In genomic region chr15:77226831-77227354, GRCm38 (mm10) we compare ENCODE assay signal across 15 mouse cellular contexts.
DNase-seq lines count a peak whose midpoint lies in the region; ATAC-seq and TF ChIP-seq lines count a peak whose summit lies in the region.
"Had no signal": no experiment of that assay in that cellular context is flagged by ENCODE, and none has a peak within 500 bp of the region (broad histone marks: within the 10 kb centered on the region; RNA-seq: fewer than 3 reads in every experiment).

No protein-coding gene starts in this region.

- no peak overlapping the region for H3K4me3 ChIP-seq in forebrain, embryonic 10.5 days
- H3K4me3 ChIP-seq in forebrain, embryonic 12.5 days (replicated peaks): no peak overlapping the region
- H3K4me3 ChIP-seq in hindbrain, embryonic 10.5 days: no peak overlapping the region
- no peak overlapping the region for H3K4me3 ChIP-seq in hindbrain, embryonic 11.5 days (ENCODE audit: low read depth, low read length)
- no peak overlapping the region for H3K4me3 ChIP-seq in cortical plate, adult 2 months (ENCODE audit: insufficient read depth, low read length)
- no peak overlapping the region for H3K4me3 ChIP-seq in limb, embryonic 12.5 days (replicated peaks)
- H3K4me3 ChIP-seq: kidney, embryonic 15.5 days; neural tube, embryonic 13.5 days had no signal

- H3K4me1 ChIP-seq in forebrain, embryonic 10.5 days: peaks cover 15% of the 10 kb centered on the region
- peaks cover 7% of the 10 kb centered on the region for H3K4me1 ChIP-seq in forebrain, embryonic 12.5 days
- peaks cover 9% of the 10 kb centered on the region for H3K4me1 ChIP-seq in hindbrain, embryonic 10.5 days (replicated peaks)
- no peaks in the 10 kb centered on the region for H3K4me1 ChIP-seq in hindbrain, embryonic 11.5 days (replicated peaks; ENCODE audit: control insufficient read depth, insufficient read depth, low read length)
- peaks cover 6% of the 10 kb centered on the region for H3K4me1 ChIP-seq in cortical plate, adult 2 months (ENCODE audit: control insufficient read depth, insufficient read depth, low read length)
- H3K4me1 ChIP-seq in limb, embryonic 12.5 days (replicated peaks): peaks cover 41% of the 10 kb centered on the region

- TF ChIP-seq POLR2A in cortical plate, adult 2 months (IDR thresholded peaks at IDR 0.05; ENCODE audit: extremely low read depth, insufficient read depth, low read length): no peak

- no peak overlapping the region for H3K4me2 ChIP-seq in forebrain, embryonic 12.5 days
- H3K4me2 ChIP-seq in hindbrain, embryonic 11.5 days (replicated peaks; ENCODE audit: low read depth, low read length): no peak overlapping the region
- no peak overlapping the region for H3K4me2 ChIP-seq in limb, embryonic 12.5 days
- H3K4me2 ChIP-seq: kidney, embryonic 15.5 days; neural tube, embryonic 13.5 days had no signal

- H3K9me3 ChIP-seq in forebrain, embryonic 10.5 days: no peaks in the 10 kb centered on the region
- H3K9me3 ChIP-seq in forebrain, embryonic 12.5 days: no peaks in the 10 kb centered on the region
- H3K9me3 ChIP-seq in hindbrain, embryonic 10.5 days: no peaks in the 10 kb centered on the region
- no peaks in the 10 kb centered on the region for H3K9me3 ChIP-seq in hindbrain, embryonic 11.5 days (ENCODE audit: control insufficient read depth, low read length)
- no peaks in the 10 kb centered on the region for H3K9me3 ChIP-seq in limb, embryonic 12.5 days
- H3K9me3 ChIP-seq: kidney, embryonic 15.5 days; neural tube, embryonic 13.5 days had no signal

- H3K9ac ChIP-seq in forebrain, embryonic 12.5 days: no peak overlapping the region
- no peak overlapping the region for H3K9ac ChIP-seq in hindbrain, embryonic 11.5 days (ENCODE audit: low read depth, low read length)
- no peak overlapping the region for H3K9ac ChIP-seq in limb, embryonic 12.5 days (replicated peaks)
- H3K9ac ChIP-seq: kidney, embryonic 15.5 days; neural tube, embryonic 13.5 days had no signal

- H3K27ac ChIP-seq in forebrain, embryonic 10.5 days: 0 out of 2 replicates have a peak overlapping the region, but pooled peaks have one; percentile 11
- no peak overlapping the region for H3K27ac ChIP-seq in forebrain, embryonic 12.5 days
- H3K27ac ChIP-seq in hindbrain, embryonic 10.5 days: 0 out of 2 replicates have a peak overlapping the region, but pooled peaks have one; percentile 13
- H3K27ac ChIP-seq in hindbrain, embryonic 11.5 days (ENCODE audit: low read depth, low read length): no peak overlapping the region
- H3K27ac ChIP-seq in cortical plate, adult 2 months (ENCODE audit: insufficient read depth, low read length): no peak overlapping the region
- 0 out of 2 replicates have a peak overlapping the region, but pooled peaks have one; percentile 0 for H3K27ac ChIP-seq in limb, embryonic 12.5 days
- H3K27ac ChIP-seq: kidney, embryonic 15.5 days; neural tube, embryonic 13.5 days had no signal

- no peak for ATAC-seq in forebrain, embryonic 12.5 days (ENCODE audit: low FRiP score)
- ATAC-seq in hindbrain, embryonic 11.5 days (ENCODE audit: low FRiP score): no peak
- ATAC-seq in limb, embryonic 12.5 days (ENCODE audit: insufficient number of reproducible peaks, insufficient read depth, low FRiP score, low TSS enrichment, low read depth): no peak
- ATAC-seq: hindbrain, embryonic 16.5 days; midbrain, embryonic 16.5 days had no signal

- no peaks in the 10 kb centered on the region for H3K27me3 ChIP-seq in forebrain, embryonic 10.5 days (ENCODE audit: poor library complexity, severe bottlenecking)
- H3K27me3 ChIP-seq in forebrain, embryonic 12.5 days: no peaks in the 10 kb centered on the region
- H3K27me3 ChIP-seq in hindbrain, embryonic 10.5 days (ENCODE audit: insufficient read depth, poor library complexity, severe bottlenecking): no peaks in the 10 kb centered on the region
- H3K27me3 ChIP-seq in hindbrain, embryonic 11.5 days (ENCODE audit: control insufficient read depth, insufficient read depth, low read length): no peaks in the 10 kb centered on the region
- no peaks in the 10 kb centered on the region for H3K27me3 ChIP-seq in limb, embryonic 12.5 days
- H3K27me3 ChIP-seq: kidney, embryonic 15.5 days; neural tube, embryonic 13.5 days had no signal

- H3K36me3 ChIP-seq in forebrain, embryonic 10.5 days (replicated peaks): peaks cover 8% of the 10 kb centered on the region
- 0 out of 2 replicates have a peak, but pooled peaks cover 4% of the 10 kb centered on the region for H3K36me3 ChIP-seq in forebrain, embryonic 12.5 days (replicated peaks)
- H3K36me3 ChIP-seq in hindbrain, embryonic 10.5 days: 0 out of 2 replicates have a peak, but pooled peaks cover 4% of the 10 kb centered on the region
- H3K36me3 ChIP-seq in hindbrain, embryonic 11.5 days (ENCODE audit: control insufficient read depth, insufficient read depth, low read length): no peaks in the 10 kb centered on the region
- H3K36me3 ChIP-seq in limb, embryonic 12.5 days: peaks cover 8% of the 10 kb centered on the region; the same call in 1 of the 2 replicates
- H3K36me3 ChIP-seq: kidney, embryonic 15.5 days; neural tube, embryonic 13.5 days had no signal

- WGBS in forebrain, embryonic 10.5 days: 74% methylated on average over 7 of the region's 7 CpGs
- 70% methylated on average over 7 of the region's 7 CpGs for WGBS in forebrain, embryonic 12.5 days
- WGBS in hindbrain, embryonic 10.5 days: 67% methylated on average over 7 of the region's 7 CpGs
- WGBS in hindbrain, embryonic 11.5 days: 70% methylated on average over 7 of the region's 7 CpGs
- 46% methylated on average over 7 of the region's 7 CpGs for WGBS in limb, embryonic 12.5 days

- 0 out of 2 replicates have a peak, but pooled peaks have one; percentile 0 for TF ChIP-seq CTCF in cortical plate, adult 2 months (IDR thresholded peaks at IDR 0.05; ENCODE audit: extremely low read depth, insufficient read depth, low read length)

- DNase-seq in forebrain, embryonic 10.5 days (ENCODE audit: extremely low spot score, low spot score): no peak
- no peak for DNase-seq in hindbrain, embryonic 10.5 days (ENCODE audit: low spot score)
- DNase-seq in hindbrain, embryonic 11.5 days (ENCODE audit: low spot score): no peak
- DNase-seq in ovary, postnatal 10 days (ENCODE audit: low spot score): no peak
- DNase-seq in thymus, postnatal 0 days (ENCODE audit: low spot score): no peak
- DNase-seq: lung, postnatal 36 days; right cerebral cortex, adult 18-20 months; thymus, postnatal 4 days had no signal

Comparison
In these comparisons a context has a peak if more than half of its experiments do, and no peak if none do; other contexts are left out.
1. H3K27ac ChIP-seq: peak in forebrain, embryonic 10.5 days (single experiment), hindbrain, embryonic 10.5 days (single experiment) and limb, embryonic 12.5 days (single experiment); none in forebrain, embryonic 12.5 days (single experiment), hindbrain, embryonic 11.5 days (single experiment) and cortical plate, adult 2 months (single experiment).